Mouse (Mus musculus): ENCODE results near the gene Traf5. TPM values are rescaled to one million over a fixed set of nuclear protein-coding genes. Genes with fewer than 3 reads are reported as not detected.

The Traf5 gene
- polyA plus RNA-seq, 1 experiment from 2014 or later, result 4.4 TPM

GRCm38 (mm10) chr1:192076796-192077535 is 15.4 kb downstream of the Traf5 start:
- no peaks in the 10 kb centered on the region for H3K9me3 ChIP-seq (ENCODE audit: control insufficient read depth, low read length)
- H3K9ac ChIP-seq (ENCODE audit: low read length), result no peak overlapping the region
- H3K4me2 ChIP-seq (ENCODE audit: low read depth, low read length, severe bottlenecking), result no peak overlapping the region
- H3K27me3 ChIP-seq (ENCODE audit: control insufficient read depth, insufficient read depth, low read length), result no peaks in the 10 kb centered on the region
- no peak for ATAC-seq (replicated peaks; ENCODE audit: low FRiP score)
- H3K4me3 ChIP-seq (ENCODE audit: low read depth, low read length), result no peak overlapping the region
- no peak overlapping the region for H3K27ac ChIP-seq (ENCODE audit: low read depth, low read length)
- no peak for DNase-seq (ENCODE audit: low spot score)
- H3K4me1 ChIP-seq (replicated peaks; ENCODE audit: control insufficient read depth, insufficient read depth, low read length), result no peaks in the 10 kb centered on the region
- no peaks in the 10 kb centered on the region for H3K36me3 ChIP-seq (ENCODE audit: control insufficient read depth, insufficient read depth, low read length)

DNA sequence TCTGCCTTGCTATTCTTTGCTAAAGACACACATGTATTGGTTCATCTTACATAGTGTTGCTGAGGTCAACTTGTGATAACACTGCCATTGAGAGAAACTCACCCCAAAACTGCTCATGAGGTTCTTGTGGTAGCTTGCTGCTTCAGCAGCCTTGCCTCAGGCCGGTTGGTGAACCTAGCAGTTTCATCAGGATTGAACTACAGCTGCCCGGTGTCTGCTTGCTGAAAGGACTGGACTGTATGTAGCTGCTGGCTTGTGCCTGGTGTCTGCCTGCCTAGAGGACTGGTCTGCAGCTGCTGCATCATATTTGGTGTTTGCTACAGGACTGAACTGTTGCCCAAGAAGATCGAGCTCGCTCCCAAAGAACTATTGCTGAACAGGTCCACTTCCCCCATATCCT is 16.3 kb downstream of the Traf5 start:
- no peak for ATAC-seq (replicated peaks; ENCODE audit: low FRiP score)
- Histone ChIP-seq H3K9me3 (ENCODE audit: control insufficient read depth, low read length) (no peaks in the 10 kb centered on the region), H3K27me3 (ENCODE audit: control insufficient read depth, insufficient read depth, low read length) (no peaks in the 10 kb centered on the region), H3K27ac (ENCODE audit: low read depth, low read length) (no peak overlapping the region), H3K9ac (ENCODE audit: low read length) (no peak overlapping the region), H3K4me2 (ENCODE audit: low read depth, low read length, severe bottlenecking) (no peak overlapping the region), H3K4me1 (replicated peaks; ENCODE audit: control insufficient read depth, insufficient read depth, low read length) (no peaks in the 10 kb centered on the region), H3K4me3 (ENCODE audit: low read depth, low read length) (no peak overlapping the region), H3K36me3 (ENCODE audit: control insufficient read depth, insufficient read depth, low read length) (no peaks in the 10 kb centered on the region)
- 83% methylated on average over 4 of the region's 4 CpGs for WGBS
- peak; percentile 40 for DNase-seq (ENCODE audit: low spot score)

DNA sequence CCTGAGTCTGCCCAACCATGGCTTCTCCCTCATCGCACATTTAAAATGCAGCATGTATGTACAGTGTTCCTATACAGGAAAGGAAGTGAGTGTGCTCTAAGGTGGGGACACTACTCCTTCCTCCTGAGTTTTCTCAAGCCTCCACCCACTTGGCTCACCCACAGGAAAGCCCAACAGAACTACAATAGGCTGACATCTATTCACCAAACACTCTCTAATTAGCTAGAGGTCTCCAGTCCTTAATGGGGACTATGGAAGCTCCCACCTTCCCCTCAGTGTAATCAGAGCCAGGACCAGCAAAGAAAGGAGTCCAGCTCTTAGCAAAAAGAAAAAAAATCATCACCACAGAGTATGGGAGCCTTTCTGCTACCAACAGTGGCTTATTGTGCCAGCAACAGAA is 17.5 kb downstream of the Traf5 start:
- Histone ChIP-seq H3K9ac (ENCODE audit: low read length) (no peak overlapping the region), H3K36me3 (ENCODE audit: control insufficient read depth, insufficient read depth, low read length) (no peaks in the 10 kb centered on the region), H3K9me3 (ENCODE audit: control insufficient read depth, low read length) (no peaks in the 10 kb centered on the region), H3K27ac (ENCODE audit: low read depth, low read length) (no peak overlapping the region), H3K4me1 (replicated peaks; ENCODE audit: control insufficient read depth, insufficient read depth, low read length) (no peaks in the 10 kb centered on the region), H3K4me3 (ENCODE audit: low read depth, low read length) (no peak overlapping the region), H3K4me2 (ENCODE audit: low read depth, low read length, severe bottlenecking) (no peak overlapping the region), H3K27me3 (ENCODE audit: control insufficient read depth, insufficient read depth, low read length) (no peaks in the 10 kb centered on the region)
- DNase-seq (ENCODE audit: low spot score), result peak; percentile 23
- 0 out of 2 replicates have a peak, but pooled peaks have one; percentile 58 for ATAC-seq (replicated peaks; ENCODE audit: low FRiP score)
- WGBS, result 88% methylated on average over 1 of the region's 1 CpGs

- H3K9ac ChIP-seq (ENCODE audit: low read length), result no peak overlapping the region
- no peaks in the 10 kb centered on the region for H3K36me3 ChIP-seq (ENCODE audit: control insufficient read depth, insufficient read depth, low read length)
- no peak for ATAC-seq (replicated peaks; ENCODE audit: low FRiP score)
- WGBS, result 84% methylated on average over 1 of the region's 1 CpGs
- no peaks in the 10 kb centered on the region for H3K9me3 ChIP-seq (ENCODE audit: control insufficient read depth, low read length)
- H3K27me3 ChIP-seq (ENCODE audit: control insufficient read depth, insufficient read depth, low read length), result no peaks in the 10 kb centered on the region
- no peak overlapping the region for H3K4me2 ChIP-seq (ENCODE audit: low read depth, low read length, severe bottlenecking)
- no peak for DNase-seq (ENCODE audit: low spot score)
- H3K4me1 ChIP-seq (replicated peaks; ENCODE audit: control insufficient read depth, insufficient read depth, low read length), result no peaks in the 10 kb centered on the region
- no peak overlapping the region for H3K27ac ChIP-seq (ENCODE audit: low read depth, low read length)
- H3K4me3 ChIP-seq (ENCODE audit: low read depth, low read length), result no peak overlapping the region
Observed at GRCm38 (mm10) chr1:192072426-192072825, 19.9 kb downstream of the Traf5 start.

- 71% methylated on average over 3 of the region's 3 CpGs for WGBS
- Histone ChIP-seq H3K9ac (ENCODE audit: low read length) (no peak overlapping the region), H3K36me3 (ENCODE audit: control insufficient read depth, insufficient read depth, low read length) (no peaks in the 10 kb centered on the region), H3K4me2 (ENCODE audit: low read depth, low read length, severe bottlenecking) (no peak overlapping the region), H3K9me3 (ENCODE audit: control insufficient read depth, low read length) (no peaks in the 10 kb centered on the region), H3K27ac (ENCODE audit: low read depth, low read length) (no peak overlapping the region), H3K27me3 (ENCODE audit: control insufficient read depth, insufficient read depth, low read length) (no peaks in the 10 kb centered on the region), H3K4me3 (ENCODE audit: low read depth, low read length) (no peak overlapping the region), H3K4me1 (replicated peaks; ENCODE audit: control insufficient read depth, insufficient read depth, low read length) (no peaks in the 10 kb centered on the region)
- ATAC-seq (replicated peaks; ENCODE audit: low FRiP score) (no peak), DNase-seq (ENCODE audit: low spot score) (peak; percentile 26)
Observed at GRCm38 (mm10) chr1:192070618-192071051, 21.7 kb downstream of the Traf5 start.

DNA sequence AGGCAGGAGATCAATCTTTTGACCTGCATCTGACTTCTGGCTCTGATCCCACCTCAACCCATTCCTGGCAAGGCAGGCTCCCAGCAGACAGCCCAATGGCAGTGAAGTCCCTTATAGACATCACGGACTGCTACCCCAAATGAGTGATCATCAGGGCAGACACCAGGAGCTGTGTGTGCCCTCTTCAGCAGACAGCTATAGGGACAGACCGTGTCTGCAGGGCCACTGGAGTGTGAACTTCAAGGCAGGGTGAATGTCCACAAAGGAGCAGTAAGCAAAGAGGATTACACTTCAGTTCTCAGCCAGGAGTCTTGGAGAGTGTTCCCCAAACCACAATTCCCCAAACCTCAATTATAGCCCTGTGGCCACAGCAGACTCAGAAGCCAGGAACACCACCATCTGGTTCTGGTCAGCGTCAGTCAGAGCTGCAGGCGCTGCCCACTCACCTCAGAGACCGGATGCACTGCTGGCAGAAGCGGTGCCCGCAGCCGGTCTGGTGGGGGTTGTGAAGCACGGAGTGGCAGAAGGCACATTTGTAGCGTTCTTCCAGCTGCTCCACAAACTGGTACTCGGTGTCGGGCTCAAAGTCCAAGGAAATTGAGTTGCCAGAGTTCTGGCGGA is 22.3 kb downstream of the Traf5 start:
- H3K36me3 ChIP-seq (ENCODE audit: control insufficient read depth, insufficient read depth, low read length), result no peaks in the 10 kb centered on the region
- H3K27me3 ChIP-seq (ENCODE audit: control insufficient read depth, insufficient read depth, low read length), result no peaks in the 10 kb centered on the region
- H3K4me2 ChIP-seq (ENCODE audit: low read depth, low read length, severe bottlenecking), result no peak overlapping the region
- no peak overlapping the region for H3K9ac ChIP-seq (ENCODE audit: low read length)
- ATAC-seq (replicated peaks; ENCODE audit: low FRiP score) (no peak), DNase-seq (ENCODE audit: low spot score) (peak; percentile 44)
- 71% methylated on average over 13 of the region's 13 CpGs for WGBS
- no peaks in the 10 kb centered on the region for H3K9me3 ChIP-seq (ENCODE audit: control insufficient read depth, low read length)
- H3K27ac ChIP-seq (ENCODE audit: low read depth, low read length), result no peak overlapping the region
- no peak overlapping the region for H3K4me3 ChIP-seq (ENCODE audit: low read depth, low read length)
- H3K4me1 ChIP-seq (replicated peaks; ENCODE audit: control insufficient read depth, insufficient read depth, low read length), result no peaks in the 10 kb centered on the region

DNA sequence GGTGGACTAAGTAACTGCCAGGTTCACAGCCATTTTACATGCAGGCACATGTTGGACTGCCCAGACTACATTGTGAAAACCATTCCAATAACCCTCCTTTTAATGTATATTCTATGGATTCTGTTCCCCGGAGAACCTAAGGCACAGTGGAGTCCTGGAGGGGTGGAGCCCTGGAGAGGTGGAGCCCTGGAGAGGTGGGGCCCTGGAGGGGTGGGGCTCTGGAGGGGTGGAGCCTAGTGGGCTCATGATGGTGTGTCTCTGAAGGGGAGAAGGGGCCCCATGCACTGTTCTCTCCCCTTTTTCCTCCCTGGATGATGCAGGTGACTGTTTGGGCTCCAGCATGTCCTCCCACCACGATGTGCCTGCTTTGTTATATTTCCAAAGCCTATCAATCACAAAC is 24.2 kb downstream of the Traf5 start:
- Histone ChIP-seq H3K9ac (ENCODE audit: low read length) (no peak overlapping the region), H3K27me3 (ENCODE audit: control insufficient read depth, insufficient read depth, low read length) (no peaks in the 10 kb centered on the region), H3K27ac (ENCODE audit: low read depth, low read length) (no peak overlapping the region), H3K4me3 (ENCODE audit: low read depth, low read length) (no peak overlapping the region), H3K36me3 (ENCODE audit: control insufficient read depth, insufficient read depth, low read length) (no peaks in the 10 kb centered on the region), H3K4me1 (replicated peaks; ENCODE audit: control insufficient read depth, insufficient read depth, low read length) (no peaks in the 10 kb centered on the region), H3K4me2 (ENCODE audit: low read depth, low read length, severe bottlenecking) (no peak overlapping the region), H3K9me3 (ENCODE audit: control insufficient read depth, low read length) (no peaks in the 10 kb centered on the region)
- WGBS, result 79% methylated on average over 2 of the region's 2 CpGs
- DNase-seq (ENCODE audit: low spot score) (peak; percentile 34), ATAC-seq (replicated peaks; ENCODE audit: low FRiP score) (no peak)

DNA sequence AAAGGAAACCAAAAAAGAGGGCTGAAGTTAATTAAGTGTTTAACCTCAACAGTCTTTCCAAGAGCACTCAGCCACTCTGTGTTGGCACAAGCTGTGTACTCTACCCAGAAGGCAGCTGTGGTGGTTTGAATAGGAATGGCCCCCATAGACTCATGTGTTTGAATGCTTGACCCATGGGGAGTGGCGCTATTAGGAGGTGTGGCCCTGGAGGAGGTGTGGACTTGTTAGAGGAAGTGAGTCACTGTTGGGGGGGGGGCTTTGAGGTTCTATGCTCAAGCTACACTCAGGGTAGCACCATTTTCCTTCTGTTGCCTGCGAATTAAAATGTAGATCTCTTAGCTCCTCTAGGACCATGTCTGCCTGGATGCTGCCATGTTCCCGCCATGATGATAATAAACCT is 25.4 kb downstream of the Traf5 start:
- H3K36me3 ChIP-seq (ENCODE audit: control insufficient read depth, insufficient read depth, low read length), result no peaks in the 10 kb centered on the region
- DNase-seq (ENCODE audit: low spot score), result no peak
- H3K27ac ChIP-seq (ENCODE audit: low read depth, low read length), result no peak overlapping the region
- no peak overlapping the region for H3K9ac ChIP-seq (ENCODE audit: low read length)
- H3K4me1 ChIP-seq (replicated peaks; ENCODE audit: control insufficient read depth, insufficient read depth, low read length), result no peaks in the 10 kb centered on the region
- no peaks in the 10 kb centered on the region for H3K27me3 ChIP-seq (ENCODE audit: control insufficient read depth, insufficient read depth, low read length)
- no peak overlapping the region for H3K4me2 ChIP-seq (ENCODE audit: low read depth, low read length, severe bottlenecking)
- WGBS, result 87% methylated on average over 3 of the region's 3 CpGs
- no peak for ATAC-seq (replicated peaks; ENCODE audit: low FRiP score)
- no peaks in the 10 kb centered on the region for H3K9me3 ChIP-seq (ENCODE audit: control insufficient read depth, low read length)
- H3K4me3 ChIP-seq (ENCODE audit: low read depth, low read length), result no peak overlapping the region

Data from forebrain, embryonic 11.5 days (tissue).